Mouse (Mus musculus) heart, embryonic 12.5 days (tissue): ENCODE data around the gene Larp1. TPM values are rescaled to one million over a fixed set of nuclear protein-coding genes. Genes with fewer than 3 reads are reported as not detected.

Source experiments
- polyA plus RNA-seq: library from polyadenylated mRNA; unstranded; fragments of >200 nt; fragmentation: Nextera tagmentation; extraction: Ambion mirVana; gene quantifications from 2 replicates; pipeline ENCODE4 v1.2.1, GENCODE M21; 2016

Larp1 gene
- polyA plus RNA-seq, 1 experiment from 2014 or later, result 18.3 TPM

Other genes starting within 250 kb of the Larp1 start
- 15.0 and 17.3 TPM in 2 replicates for gene Sap30l, start 207.4 kb upstream of the Larp1 start, polyA plus RNA-seq
- 62.0 and 66.2 TPM in 2 replicates for gene Hand1, start 176.2 kb upstream of the Larp1 start, polyA plus RNA-seq
- gene Gm12248, start 84.1 kb downstream of the Larp1 start, polyA plus RNA-seq, result not detected in 2 replicates
- gene Cnot8, start 95.1 kb downstream of the Larp1 start, polyA plus RNA-seq, result 71.7 and 73.8 TPM in 2 replicates
- 14.9 and 16.5 TPM in 2 replicates for gene Gemin5, start 159.5 kb downstream of the Larp1 start, polyA plus RNA-seq
- gene Mrpl22, start 162.6 kb downstream of the Larp1 start, polyA plus RNA-seq, result 102 and 109 TPM in 2 replicates
- 3.7 and 3.9 TPM in 2 replicates for gene Igtp, start 190.5 kb downstream of the Larp1 start, polyA plus RNA-seq
- 2.8 and 3.7 TPM in 2 replicates for gene Irgm2, start 190.6 kb downstream of the Larp1 start, polyA plus RNA-seq